Mouse (Mus musculus) spleen, postnatal 4 days (tissue): ENCODE results near the gene Sorl1.
"Not testable (repeated sequence)": the region's sequence is repeated elsewhere in the genome, so short reads cannot be mapped to it uniquely, and the experiment has no call there.

Source experiments
- DNase-seq, 2 experiments: peaks; one replicate each; pipeline ENCODE4 v3.0.0; 2022; ENCODE audit warnings: low spot score in 2 of 2

Sorl1 gene

DNA sequence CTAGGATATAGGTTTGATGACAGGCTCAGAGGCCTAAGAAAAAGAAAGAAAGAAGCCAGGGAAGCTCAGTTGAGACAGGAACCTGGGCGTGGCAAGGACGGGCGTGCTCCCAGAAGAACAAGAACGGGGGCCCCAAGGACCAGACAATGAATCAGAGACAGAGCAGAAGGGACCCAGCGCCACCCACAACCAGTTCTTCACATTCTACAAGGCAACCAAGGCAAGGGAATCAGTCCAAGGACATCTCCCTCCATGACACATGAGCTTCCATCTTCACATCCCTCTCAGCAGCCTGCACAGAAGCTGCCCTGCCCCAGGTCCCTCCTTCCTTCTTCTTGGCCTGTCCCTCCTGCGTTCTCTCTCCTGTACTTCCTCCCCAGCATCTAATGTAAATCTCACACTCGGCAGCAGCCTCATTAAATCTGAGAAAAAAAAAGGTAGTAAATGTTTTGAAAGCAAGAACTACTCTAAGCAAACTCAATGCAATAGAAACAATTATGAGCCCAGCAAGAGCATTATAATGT lies 30.0 kb downstream of the Sorl1 start:
- DNase-seq = no peak

GRCm38 (mm10) chr9:42092749-42093148 lies 31.3 kb downstream of the Sorl1 start:
- no peak for DNase-seq

- no peak for DNase-seq
Measured at GRCm38 (mm10) chr9:42091561-42091960, 32.5 kb downstream of the Sorl1 start.

GRCm38 (mm10) chr9:42087921-42088320 lies 36.2 kb downstream of the Sorl1 start:
- no peak for DNase-seq

DNA sequence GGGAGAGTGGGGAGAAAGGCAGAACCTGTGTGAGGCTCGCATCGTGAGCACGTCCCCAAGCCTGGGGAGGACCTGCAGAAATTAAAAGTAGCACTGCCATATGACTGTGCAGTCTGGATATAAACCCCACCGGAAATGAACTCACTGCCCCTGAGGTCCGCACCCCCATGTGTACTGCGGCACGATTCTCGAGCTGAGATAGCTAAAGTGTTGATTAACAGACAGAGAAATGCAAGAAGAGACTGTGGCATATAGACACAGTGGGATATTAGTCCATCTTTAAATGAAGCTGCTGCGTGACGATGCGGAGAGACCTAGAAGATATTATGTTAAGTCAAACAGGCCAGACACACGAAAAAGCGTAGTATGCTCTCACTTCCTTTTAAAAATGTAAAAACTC lies 38.1 kb downstream of the Sorl1 start:
- DNase-seq = no peak

DNA sequence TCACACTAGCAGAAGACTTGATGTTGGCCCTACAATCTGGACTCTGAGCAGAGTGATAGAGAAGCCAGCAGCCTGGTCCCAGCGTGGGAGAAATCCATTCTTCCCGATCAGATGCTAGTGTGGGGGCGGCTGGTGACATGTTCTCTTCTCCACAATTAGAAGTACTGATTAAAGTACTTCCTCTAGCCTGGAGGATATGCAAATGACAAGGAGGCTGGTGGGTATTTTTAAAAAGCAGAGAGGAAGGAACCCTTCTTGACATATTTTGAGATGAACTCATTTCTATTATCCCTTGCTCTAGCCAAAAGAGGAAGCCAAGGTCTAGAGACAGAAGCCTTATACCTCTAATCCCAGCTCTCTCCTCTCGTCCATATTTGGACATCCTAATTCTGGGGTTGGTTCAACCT lies 40.4 kb downstream of the Sorl1 start:
- DNase-seq = no peak

DNA sequence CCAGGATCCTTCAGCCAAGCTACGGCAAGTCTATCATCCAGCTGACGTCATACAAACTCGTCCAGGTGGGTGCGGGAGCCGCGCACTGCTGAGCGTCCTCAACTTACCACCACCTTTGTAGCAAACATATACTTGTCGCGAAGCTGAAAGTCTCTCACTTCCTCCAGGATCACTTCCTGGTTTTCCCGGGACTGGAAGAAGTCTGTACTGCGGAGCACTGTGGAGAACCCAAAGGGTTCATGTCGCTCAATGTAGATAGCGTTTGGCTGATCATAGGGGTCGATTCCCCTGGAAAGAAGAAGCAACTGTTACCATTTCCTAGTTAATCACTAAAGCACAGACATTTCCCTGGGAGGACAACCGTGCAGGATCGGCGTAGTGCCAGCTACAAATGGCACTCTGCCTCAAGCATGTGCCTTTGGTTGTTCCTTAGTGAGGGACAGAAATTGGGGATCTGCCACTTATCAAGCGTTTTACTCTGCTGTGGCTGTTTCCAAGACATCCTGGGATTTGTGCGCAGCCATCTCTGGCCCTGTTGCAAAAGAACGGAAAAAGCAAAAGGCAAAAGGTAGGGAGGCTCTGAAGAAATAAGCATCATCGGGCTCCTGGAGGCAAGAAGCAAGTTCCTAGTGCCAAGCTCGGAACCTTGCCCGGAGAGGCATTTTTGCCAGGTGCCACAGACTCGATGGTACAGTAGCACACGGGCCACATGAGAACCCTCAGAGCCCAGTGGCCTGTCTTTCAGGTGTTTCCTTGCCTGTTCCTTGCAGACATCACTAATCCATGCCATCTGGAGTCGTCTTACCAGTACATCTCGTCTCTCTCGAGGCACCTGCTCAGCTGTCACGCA lies 42.2 kb downstream of the Sorl1 start:
- DNase-seq = no peak

GRCm38 (mm10) chr9:42080671-42081070 lies 43.4 kb downstream of the Sorl1 start:
- no peak for DNase-seq

DNA sequence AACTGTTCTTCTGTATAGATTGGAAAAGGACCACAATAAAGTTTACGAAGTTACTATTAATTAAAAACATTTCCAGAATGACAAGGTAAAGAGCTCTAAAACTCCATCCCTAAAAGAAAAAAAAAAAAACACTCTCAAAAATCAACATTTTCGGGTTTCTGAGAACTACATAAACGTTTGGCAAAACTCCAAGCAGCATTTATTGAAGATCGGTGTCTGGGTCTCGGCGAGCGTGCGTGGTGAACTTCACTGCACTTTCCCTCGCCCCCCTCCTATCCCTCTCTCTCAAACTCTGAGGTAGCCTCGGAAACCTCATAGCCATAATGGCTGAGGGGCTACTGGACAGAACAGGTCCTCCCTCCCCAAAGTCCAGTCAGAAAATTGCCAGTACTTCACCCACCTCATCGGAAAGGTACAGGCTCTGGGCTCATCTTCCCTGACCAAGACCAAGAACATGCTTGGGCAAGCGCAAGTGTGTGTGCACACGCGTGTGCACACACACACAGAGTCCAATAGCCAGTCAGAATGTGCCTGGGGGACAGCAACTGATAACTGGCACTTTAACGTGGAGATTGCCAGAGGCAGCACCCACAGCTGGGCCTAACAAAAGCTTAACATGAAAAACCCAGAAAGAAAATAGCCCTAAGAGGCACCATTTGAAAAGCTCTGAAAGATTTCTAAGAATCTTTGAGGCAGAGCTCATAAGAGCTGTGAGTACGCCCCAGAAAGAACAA lies 46.8 kb downstream of the Sorl1 start:
- no peak for DNase-seq

DNA sequence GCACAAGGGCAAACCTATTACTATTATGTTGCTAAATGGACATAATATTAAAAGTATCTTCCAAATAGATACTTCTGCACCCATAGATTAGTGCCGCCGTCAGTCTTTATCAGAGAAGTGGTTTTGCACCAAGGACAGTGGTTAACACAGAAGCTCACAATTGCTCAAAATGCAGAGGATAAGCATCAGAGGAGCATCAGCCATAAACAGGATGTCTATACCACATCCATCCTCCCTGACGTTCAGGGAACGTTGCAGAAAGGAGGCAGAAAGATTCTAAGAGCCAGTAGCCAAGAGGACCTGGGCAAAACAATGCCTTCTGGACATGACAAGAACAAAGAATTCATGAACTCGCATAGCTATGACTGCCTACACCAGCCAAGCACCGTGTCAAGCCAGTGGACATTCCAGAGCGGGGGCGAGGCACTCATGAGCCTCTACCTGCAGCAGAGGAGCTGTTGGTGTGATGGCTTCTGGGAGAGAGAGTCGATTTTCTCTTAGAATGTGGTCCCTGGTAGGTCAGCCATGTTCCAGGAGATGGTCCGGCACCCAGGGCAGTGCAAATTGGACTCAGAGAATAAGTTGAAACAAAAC lies 47.7 kb downstream of the Sorl1 start:
- DNase-seq = no peak

- no peak for DNase-seq
Measured at GRCm38 (mm10) chr9:42075241-42075640, 48.9 kb downstream of the Sorl1 start.

DNA sequence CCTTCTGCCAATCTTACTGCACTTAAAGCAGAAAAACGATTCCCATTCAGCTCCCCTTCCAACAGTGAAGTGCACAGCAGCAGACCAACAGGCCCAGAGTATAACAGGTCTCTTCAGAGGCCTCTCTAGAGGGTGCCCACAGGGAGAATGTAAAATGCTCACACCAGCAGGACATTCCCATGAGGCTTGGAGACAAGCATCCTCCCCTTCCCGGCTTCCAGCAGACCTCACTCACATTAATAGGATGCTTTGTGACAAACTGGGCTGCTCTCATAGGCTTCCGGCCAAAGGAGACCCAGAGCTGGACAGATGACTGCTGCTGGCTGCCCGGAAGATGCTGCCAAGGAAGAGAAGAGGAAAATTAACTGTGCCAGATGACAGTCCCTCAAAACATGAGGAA lies 52.1 kb downstream of the Sorl1 start:
- DNase-seq = no peak

GRCm38 (mm10) chr9:42070856-42071255 lies 53.2 kb downstream of the Sorl1 start:
- no peak for DNase-seq

DNA sequence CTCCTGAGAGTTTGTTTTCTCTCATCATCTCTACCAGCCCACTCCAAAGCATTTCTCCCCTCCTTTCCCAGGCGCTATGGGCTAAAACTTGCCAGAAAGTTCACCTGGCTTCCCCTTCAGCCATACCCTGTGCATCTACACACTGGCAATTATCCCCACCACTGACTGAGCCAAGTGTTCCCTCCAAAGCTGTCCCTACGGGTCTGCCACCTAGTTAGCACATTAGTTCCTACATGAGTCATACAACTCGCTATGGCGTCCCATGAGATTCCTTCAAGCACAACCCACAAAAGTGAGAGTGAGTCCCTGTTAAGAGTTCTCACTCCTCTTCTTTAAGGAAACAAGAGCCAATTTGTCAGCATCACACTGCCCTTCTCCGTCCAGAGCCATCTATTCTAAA lies 54.6 kb downstream of the Sorl1 start:
- DNase-seq = no peak

GRCm38 (mm10) chr9:42067950-42068349 lies 56.1 kb downstream of the Sorl1 start:
- no peak for DNase-seq

DNA sequence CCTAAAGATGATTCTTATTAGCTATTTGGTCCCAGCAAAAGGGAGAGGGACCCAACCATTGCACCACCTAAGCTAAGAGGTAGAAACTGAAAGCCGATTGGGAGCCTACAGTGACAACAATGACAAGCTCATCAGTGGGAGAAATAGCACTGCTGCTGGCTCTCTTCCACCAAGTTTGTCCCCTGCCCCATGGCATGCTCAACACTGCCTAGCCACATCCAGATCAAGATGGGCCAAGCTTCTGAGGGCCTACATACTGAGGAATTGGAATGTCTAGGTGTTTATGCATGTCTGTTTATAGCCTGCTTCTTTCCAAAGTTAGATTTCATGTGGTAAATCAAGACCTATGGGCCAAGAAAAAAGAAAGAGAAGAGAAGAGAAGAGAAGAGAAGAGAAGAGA lies 58.3 kb downstream of the Sorl1 start:
- no peak for DNase-seq

- no peak for DNase-seq
Measured at GRCm38 (mm10) chr9:42063391-42063790, 60.7 kb downstream of the Sorl1 start.

DNA sequence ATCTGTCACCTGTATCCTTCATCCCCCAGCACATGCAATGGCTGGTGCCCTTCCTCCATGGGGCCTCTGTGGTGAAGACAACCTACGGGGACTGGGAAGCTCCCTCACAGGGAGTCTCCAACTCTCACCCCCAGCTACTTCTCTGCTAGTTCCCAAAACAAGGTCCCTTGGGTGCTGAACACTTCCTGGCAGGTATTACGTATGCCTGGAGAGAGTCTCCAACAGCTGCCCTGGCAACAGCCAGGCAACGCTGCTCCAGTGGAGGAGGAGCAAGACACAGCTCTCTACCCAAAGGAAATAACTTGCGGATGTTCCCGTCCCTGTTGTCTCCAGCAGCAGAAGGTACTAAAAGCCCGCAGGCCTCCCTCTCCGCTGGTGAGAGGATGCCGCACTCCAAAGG lies 61.8 kb downstream of the Sorl1 start:
- no peak for DNase-seq

DNA sequence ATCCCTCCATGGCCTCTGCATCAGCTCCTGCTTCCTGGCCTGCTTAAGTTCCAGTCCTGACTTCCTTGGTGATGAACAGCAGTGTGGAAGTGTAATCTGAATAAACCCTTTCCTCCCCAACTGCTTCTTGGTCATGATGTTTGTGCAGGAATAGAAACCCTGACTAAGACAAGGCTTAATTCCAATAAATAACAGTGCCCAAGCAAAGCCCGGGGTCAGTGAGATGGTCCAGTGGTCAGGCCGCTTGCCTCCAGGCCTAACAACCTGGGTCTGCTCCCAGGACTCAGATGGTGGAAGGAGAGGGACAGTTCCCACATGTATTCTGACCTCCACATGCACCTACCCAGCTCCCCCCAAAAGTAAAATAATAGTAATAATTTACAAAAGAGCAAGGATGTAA lies 65.1 kb downstream of the Sorl1 start:
- DNase-seq = not testable (repeated sequence)

GRCm38 (mm10) chr9:42056591-42056990 lies 67.5 kb downstream of the Sorl1 start:
- no peak for DNase-seq

DNA sequence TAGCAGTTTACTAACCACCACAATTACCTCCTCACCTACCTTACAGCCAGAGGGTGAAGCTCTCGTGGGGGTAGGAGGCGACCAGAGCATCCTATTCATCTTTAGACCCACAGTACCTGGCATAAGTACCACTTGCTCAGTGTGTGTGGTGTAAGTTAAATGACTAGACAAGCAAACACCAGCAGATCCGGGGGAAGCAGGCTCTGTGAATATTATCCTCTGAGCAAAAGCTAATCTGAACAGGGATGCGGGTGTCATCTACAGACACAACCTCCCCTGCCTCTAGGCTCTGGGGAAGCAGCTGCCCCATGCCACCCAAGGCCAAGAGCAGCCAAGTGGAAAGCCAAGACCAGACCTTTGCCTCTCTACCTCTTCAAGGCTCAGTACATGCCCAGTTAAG lies 68.7 kb downstream of the Sorl1 start:
- DNase-seq = no peak
